Mouse (Mus musculus) intestine, embryonic 16.5 days (tissue): ENCODE measurements around the gene Acly. TPM values are rescaled to one million over a fixed set of nuclear protein-coding genes. Genes with fewer than 3 reads are reported as not detected.

Experiments
- ATAC-seq: fragments of 200-750 bp; cut with Nextera tagmentation; 2 replicates; pipeline ENCODE4 v1.8.0; 2017; ENCODE audit warnings: moderate TSS enrichment, moderate library complexity
- H3K27ac ChIP-seq: fragments of 300-500 bp; sonication (generic); 2 replicates; pipeline ENCODE4 v1.5.1; 2014; ENCODE audit warnings: mild to moderate bottlenecking, low read length
- H3K27me3 ChIP-seq: fragments of 300-500 bp; sonication (generic); replicated peaks from 2 replicates; pipeline ENCODE4 v1.6.1; 2014; ENCODE audit warnings: low read length, control low read depth, mixed read lengths; ENCODE audit not compliant: control insufficient read depth, insufficient read depth
- H3K36me3 ChIP-seq: fragments of 300-500 bp; sonication (generic); 2 replicates; pipeline ENCODE4 v1.6.1; 2014; ENCODE audit warnings: low read length, control low read depth; ENCODE audit not compliant: control insufficient read depth, insufficient read depth
- H3K4me1 ChIP-seq: fragments of 300-500 bp; sonication (generic); 2 replicates; pipeline ENCODE4 v1.6.1; 2014; ENCODE audit warnings: low read length, control low read depth, mixed read lengths; ENCODE audit not compliant: control insufficient read depth, insufficient read depth
- H3K4me2 ChIP-seq: fragments of 300-500 bp; sonication (generic); 2 replicates; pipeline ENCODE4 v1.6.1; 2014; ENCODE audit warnings: low read depth, low read length, control low read depth
- H3K4me3 ChIP-seq: fragments of 300-500 bp; sonication (generic); 2 replicates; pipeline ENCODE4 v1.5.1; 2014; ENCODE audit warnings: mild to moderate bottlenecking, low read length
- H3K9ac ChIP-seq: fragments of 300-500 bp; sonication (generic); 2 replicates; pipeline ENCODE4 v1.6.1; 2014; ENCODE audit warnings: low read depth, low read length
- H3K9me3 ChIP-seq: fragments of 300-500 bp; sonication (generic); 2 replicates; pipeline ENCODE4 v1.6.1; 2016; ENCODE audit warnings: low read length, control low read depth; ENCODE audit not compliant: control insufficient read depth
- WGBS: fragments of 180-500 bp; shearing (Covaris S2); extraction: QIAGEN DNeasy Blood & Tissue Kit; methylation state at CpG from one replicate; pipeline ENCODE4 v1.1.7; 2014; 5-methylcytosine and 5-hydroxymethylcytosine counted together
- polyA plus RNA-seq: library from polyadenylated mRNA; unstranded; fragments of >200 nt; fragmentation: Nextera tagmentation; extraction: Ambion mirVana; gene quantifications from 2 replicates; pipeline ENCODE4 v1.2.1, GENCODE M21; 2015

Acly gene
- 131 and 132 TPM in 2 replicates for polyA plus RNA-seq

- Histone ChIP-seq H3K27ac (peak within 1 kb of the TSS; percentile 68), H3K4me1 (peaks cover 37% of the 10 kb centered on the region), H3K36me3 (peaks cover 6% of the 10 kb centered on the region), H3K9ac (peak within 1 kb of the TSS; percentile 76), H3K4me3 (peak within 1 kb of the TSS; percentile 64), H3K9me3 (no peaks in the 10 kb centered on the region), H3K27me3 (no peaks in the 10 kb centered on the region), H3K4me2 (peak within 1 kb of the TSS; percentile 92)
- WGBS, result under 1% methylated on average over 54 of the region's 54 CpGs
- peak; percentile 98 for ATAC-seq
Measured at GRCm38 (mm10) chr11:100527458-100528374, at the start of gene Acly. TSS of gene Acly (minus strand) at chr11:100528000.

GRCm38 (mm10) chr11:100576256-100576655 is 48.5 kb upstream of the Acly start:
- Histone ChIP-seq H3K27ac (no peak overlapping the region), H3K9me3 (no peaks in the 10 kb centered on the region), H3K4me3 (no peak overlapping the region), H3K36me3 (peaks cover 3% of the 10 kb centered on the region; the same call in 1 of the 2 replicates), H3K4me1 (peaks cover 3% of the 10 kb centered on the region; the same call in 1 of the 2 replicates), H3K4me2 (0 out of 2 replicates have a peak overlapping the region, but pooled peaks have one; percentile 65), H3K27me3 (no peaks in the 10 kb centered on the region), H3K9ac (0 out of 2 replicates have a peak overlapping the region, but pooled peaks have one; percentile 12)
- ATAC-seq, result no peak
- 69% methylated on average over 21 of the region's 21 CpGs for WGBS

- peak overlapping the region; percentile 65 for H3K4me2 ChIP-seq
- peaks cover 10% of the 10 kb centered on the region for H3K4me1 ChIP-seq
- peak overlapping the region; percentile 43 for H3K27ac ChIP-seq
- peaks cover 3% of the 10 kb centered on the region; the same call in 1 of the 2 replicates for H3K36me3 ChIP-seq
- peak overlapping the region; percentile 63 for H3K4me3 ChIP-seq
- no peaks in the 10 kb centered on the region for H3K9me3 ChIP-seq
- no peaks in the 10 kb centered on the region; the same call in 1 of the 2 replicates for H3K27me3 ChIP-seq
- 42% methylated on average over 2 of the region's 2 CpGs for WGBS
- peak; percentile 4; the same call in 1 of the 2 replicates for ATAC-seq
- peak overlapping the region; percentile 71 for H3K9ac ChIP-seq
Measured at GRCm38 (mm10) chr11:100575484-100575855, 47.7 kb upstream of the Acly start.

GRCm38 (mm10) chr11:100574708-100575483 is 47.1 kb upstream of the Acly start, which contains the start of gene Cnp:
TSS of gene Cnp (plus strand) at chr11:100574904.
- H3K27ac ChIP-seq, result peak within 1 kb of the TSS; percentile 43
- no peaks in the 10 kb centered on the region; the same call in 1 of the 2 replicates for H3K27me3 ChIP-seq
- H3K4me3 ChIP-seq, result peak within 1 kb of the TSS; percentile 63
- H3K9ac ChIP-seq, result peak within 1 kb of the TSS; percentile 71
- ATAC-seq, result peak; percentile 89
- no peaks in the 10 kb centered on the region; the same call in 1 of the 2 replicates for H3K36me3 ChIP-seq
- WGBS, result 2% methylated on average over 47 of the region's 47 CpGs
- peak within 1 kb of the TSS; percentile 65 for H3K4me2 ChIP-seq
- peaks cover 10% of the 10 kb centered on the region for H3K4me1 ChIP-seq
- H3K9me3 ChIP-seq, result no peaks in the 10 kb centered on the region

GRCm38 (mm10) chr11:100574188-100574587 is 46.4 kb upstream of the Acly start:
- Histone ChIP-seq H3K4me2 (peak overlapping the region; percentile 65), H3K4me3 (peak overlapping the region; percentile 63), H3K36me3 (no peaks in the 10 kb centered on the region; the same call in 1 of the 2 replicates), H3K9ac (peak overlapping the region; percentile 71), H3K27ac (no peak overlapping the region), H3K4me1 (peaks cover 10% of the 10 kb centered on the region), H3K27me3 (no peaks in the 10 kb centered on the region; the same call in 1 of the 2 replicates), H3K9me3 (no peaks in the 10 kb centered on the region)
- WGBS, result 93% methylated on average over 3 of the region's 3 CpGs
- no peak for ATAC-seq

- Histone ChIP-seq H3K27ac (no peak overlapping the region), H3K36me3 (no peaks in the 10 kb centered on the region), H3K9me3 (no peaks in the 10 kb centered on the region), H3K9ac (peak overlapping the region; percentile 30; the same call in 1 of the 2 replicates), H3K4me2 (peak overlapping the region; percentile 34), H3K4me3 (peak overlapping the region; percentile 9; the same call in 1 of the 2 replicates), H3K27me3 (no peaks in the 10 kb centered on the region; the same call in 1 of the 2 replicates), H3K4me1 (peaks cover 10% of the 10 kb centered on the region)
- ATAC-seq, result no peak
- WGBS, result 6% methylated on average over 16 of the region's 16 CpGs
Measured at GRCm38 (mm10) chr11:100571202-100571567, 43.4 kb upstream of the Acly start.

- 11% methylated on average over 8 of the region's 8 CpGs for WGBS
- Histone ChIP-seq H3K4me2 (peak overlapping the region; percentile 34; the same call in 1 of the 2 replicates), H3K9me3 (no peaks in the 10 kb centered on the region), H3K36me3 (no peaks in the 10 kb centered on the region), H3K9ac (0 out of 2 replicates have a peak overlapping the region, but pooled peaks have one; percentile 30), H3K27ac (no peak overlapping the region), H3K27me3 (no peaks in the 10 kb centered on the region; the same call in 1 of the 2 replicates), H3K4me1 (peaks cover 10% of the 10 kb centered on the region), H3K4me3 (peak overlapping the region; percentile 9; the same call in 1 of the 2 replicates)
- ATAC-seq, result 0 out of 2 replicates have a peak, but pooled peaks have one; percentile 14
Measured at GRCm38 (mm10) chr11:100570430-100571201, 42.8 kb upstream of the Acly start.

GRCm38 (mm10) chr11:100569789-100570188 is 42.0 kb upstream of the Acly start:
- Histone ChIP-seq H3K9ac (no peak overlapping the region), H3K27ac (no peak overlapping the region), H3K4me2 (no peak overlapping the region), H3K4me1 (peaks cover 10% of the 10 kb centered on the region), H3K36me3 (no peaks in the 10 kb centered on the region), H3K4me3 (no peak overlapping the region), H3K27me3 (no peaks in the 10 kb centered on the region; the same call in 1 of the 2 replicates), H3K9me3 (no peaks in the 10 kb centered on the region)
- ATAC-seq, result no peak
- WGBS, result 65% methylated on average over 9 of the region's 9 CpGs
